Mouse (Mus musculus): ENCODE results near the gene Dolpp1. TPM values are rescaled to one million over a fixed set of nuclear protein-coding genes. Genes with fewer than 3 reads are reported as not detected.
A peak's percentile ranks its signal among the peaks of the same experiment; 100 is the strongest.

The Dolpp1 gene
- polyA plus RNA-seq, 1 experiment from 2014 or later, result 26.1 TPM

DNA sequence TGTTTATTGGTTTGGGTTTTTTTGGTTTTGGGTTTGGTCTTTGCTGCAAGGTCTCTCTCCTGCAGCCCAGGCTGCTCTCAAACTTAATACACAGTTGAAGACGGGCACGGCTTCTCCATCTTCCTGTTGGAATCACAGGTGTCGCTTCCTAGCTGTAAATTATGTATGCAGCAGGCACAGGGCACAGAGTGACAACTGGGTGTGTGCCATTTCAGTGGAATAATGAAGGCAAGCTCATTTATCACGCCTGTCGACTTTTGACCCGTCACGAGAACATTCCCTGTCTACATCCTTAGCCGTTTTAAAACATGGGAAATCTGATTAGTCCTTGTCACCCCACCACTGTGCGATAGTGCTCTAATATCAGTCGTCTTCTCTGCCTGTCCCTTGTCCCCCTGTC lies 31.4 kb upstream of the Dolpp1 start:
- DNase-seq (ENCODE audit: low spot score), result no peak
- H3K36me3 ChIP-seq (ENCODE audit: insufficient read depth, low read length), result no peaks in the 10 kb centered on the region
- TF ChIP-seq EP300 (IDR thresholded peaks at IDR 0.05), result no peak
- TF ChIP-seq CTCF (IDR thresholded peaks at IDR 0.05), result no peak
- WGBS, result 62% methylated on average over 10 of the region's 10 CpGs
- no peaks in the 10 kb centered on the region for H3K27me3 ChIP-seq (replicated peaks; ENCODE audit: insufficient read depth, low read length)
- peaks cover 15% of the 10 kb centered on the region for H3K4me1 ChIP-seq (ENCODE audit: insufficient read depth, low read depth, low read length)
- no peak for ATAC-seq
- H3K9ac ChIP-seq (replicated peaks; ENCODE audit: low read depth), result no peak overlapping the region
- no peaks in the 10 kb centered on the region for H3K9me3 ChIP-seq (ENCODE audit: low read length)
- H3K4me2 ChIP-seq (replicated peaks; ENCODE audit: low read depth, low read length), result no peak overlapping the region
- no peak overlapping the region for H3K27ac ChIP-seq (ENCODE audit: low read length)
- no peak overlapping the region for H3K4me3 ChIP-seq (ENCODE audit: low read depth, low read length)

DNA sequence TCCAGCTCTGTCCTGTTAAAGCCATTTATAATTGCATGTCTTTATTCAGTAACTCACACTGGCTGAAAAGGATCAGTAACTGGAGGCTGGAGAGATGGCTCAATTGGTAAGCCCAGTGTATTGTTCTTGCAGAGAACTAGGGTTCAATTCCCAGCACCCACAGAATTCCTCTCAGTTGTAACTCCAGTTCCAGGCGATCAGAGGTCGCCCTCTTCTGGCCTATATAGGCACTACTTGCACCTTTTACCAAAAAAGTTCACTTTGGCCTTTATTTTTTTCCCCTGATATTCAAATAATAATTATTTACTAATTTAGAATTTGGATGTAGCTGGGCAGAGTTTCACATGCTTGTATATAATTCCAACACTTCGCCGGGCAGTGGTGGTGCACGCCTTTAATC lies 29.2 kb upstream of the Dolpp1 start:
- H3K27me3 ChIP-seq (replicated peaks; ENCODE audit: insufficient read depth, low read length), result no peaks in the 10 kb centered on the region
- no peak overlapping the region for H3K9ac ChIP-seq (replicated peaks; ENCODE audit: low read depth)
- TF ChIP-seq CTCF (IDR thresholded peaks at IDR 0.05) (peak; percentile 40), EP300 (IDR thresholded peaks at IDR 0.05) (no peak)
- H3K4me2 ChIP-seq (replicated peaks; ENCODE audit: low read depth, low read length), result no peak overlapping the region
- H3K27ac ChIP-seq (ENCODE audit: low read length), result no peak overlapping the region
- no peaks in the 10 kb centered on the region for H3K36me3 ChIP-seq (ENCODE audit: insufficient read depth, low read length)
- DNase-seq (ENCODE audit: low spot score) (no peak), ATAC-seq (no peak)
- WGBS, result 70% methylated on average over 5 of the region's 5 CpGs
- H3K9me3 ChIP-seq (ENCODE audit: low read length), result no peaks in the 10 kb centered on the region
- H3K4me1 ChIP-seq (ENCODE audit: insufficient read depth, low read depth, low read length), result peaks cover 17% of the 10 kb centered on the region
- no peak overlapping the region for H3K4me3 ChIP-seq (ENCODE audit: low read depth, low read length)

DNA sequence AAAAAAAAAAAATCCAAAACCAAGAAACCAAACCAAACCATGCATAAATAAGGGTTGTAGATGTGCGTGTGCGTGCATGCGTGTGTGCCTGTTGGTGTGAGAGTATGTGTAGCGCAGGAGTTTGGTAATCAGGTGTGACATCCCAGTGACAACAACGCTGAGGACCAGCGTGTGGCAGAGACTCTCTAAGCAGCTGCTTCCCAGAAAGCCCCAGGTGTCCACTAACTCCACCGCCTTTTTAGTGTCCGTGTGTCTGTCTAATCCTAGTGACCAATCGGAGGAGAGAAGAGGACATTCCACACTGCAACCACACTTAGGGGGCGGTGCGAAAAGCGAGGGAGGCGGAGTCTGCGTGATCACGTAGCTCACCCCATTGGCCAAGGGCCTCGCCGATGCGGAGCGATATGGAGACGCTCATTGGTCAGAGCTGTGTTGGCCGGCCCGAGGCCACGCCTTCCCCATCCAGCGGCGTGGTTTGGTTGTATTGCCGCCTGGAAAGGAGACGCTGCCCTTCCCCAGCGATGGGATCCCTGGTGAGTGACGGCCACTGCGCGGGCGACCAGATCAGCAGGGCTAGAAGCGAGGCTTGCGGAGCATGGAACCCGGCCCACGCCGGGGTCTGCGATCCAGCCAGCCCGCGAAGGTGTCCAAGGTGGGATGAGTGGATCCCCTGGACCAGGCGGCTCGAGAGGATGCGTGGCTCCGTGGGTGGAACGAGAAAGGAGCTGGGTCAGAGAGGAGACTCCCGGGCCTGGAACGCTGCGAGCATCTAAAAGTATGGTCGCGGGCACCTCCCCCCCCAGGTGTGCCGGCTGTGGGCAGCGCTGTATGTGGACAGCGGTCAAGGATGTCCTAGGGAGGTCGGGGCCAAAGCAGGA lies 28.0 kb upstream of the Dolpp1 start, which contains the start of gene Miga2:
Miga2 (plus strand) TSS at position 461 of the 878 bp plus-strand sequence.
- H3K4me1 ChIP-seq (ENCODE audit: insufficient read depth, low read depth, low read length), result peaks cover 11% of the 10 kb centered on the region; the same call in 1 of the 2 replicates
- H3K27ac ChIP-seq (ENCODE audit: low read length), result 0 out of 2 replicates have a peak within 1 kb of the TSS, but pooled peaks have one; percentile 2
- WGBS, result under 1% methylated on average over 54 of the region's 54 CpGs

DNA sequence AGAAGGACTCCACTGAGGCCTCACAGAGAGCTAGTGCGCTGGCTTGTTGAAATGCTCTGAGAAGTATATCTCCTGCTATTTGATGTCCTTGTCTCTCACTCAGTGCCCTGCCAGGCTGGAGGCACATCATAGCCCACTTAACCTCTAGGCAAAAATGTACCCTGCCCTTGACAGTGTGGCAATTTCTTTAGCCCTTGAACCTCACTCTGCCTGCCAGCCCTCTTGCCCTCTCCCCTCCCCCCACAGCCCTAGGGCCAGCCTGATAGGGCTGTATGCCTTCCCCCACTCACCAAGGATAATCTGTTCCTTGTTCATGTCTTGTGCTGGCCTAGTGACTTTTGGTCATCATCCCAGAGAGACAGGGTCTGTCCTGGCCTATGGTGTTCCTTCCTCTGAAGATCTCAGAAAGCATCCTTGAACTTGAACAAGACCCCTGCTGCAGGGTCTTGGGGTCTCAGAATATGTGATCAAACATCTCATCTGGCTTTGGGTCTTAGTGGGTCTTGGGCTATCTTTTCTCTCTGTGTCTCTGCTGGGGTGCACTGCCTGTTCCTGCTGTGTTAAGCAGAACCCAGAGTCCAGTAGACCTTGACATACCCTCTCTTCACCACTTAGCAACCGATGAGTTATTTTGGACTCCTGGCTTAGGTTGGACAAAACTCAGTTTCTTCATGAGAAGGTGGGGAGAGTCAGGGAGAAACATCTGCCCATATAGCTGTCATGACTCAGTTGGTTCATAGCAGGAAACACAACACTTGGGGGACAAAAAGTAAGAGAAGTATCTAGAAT lies 26.6 kb upstream of the Dolpp1 start:
- WGBS, result 74% methylated on average over 2 of the region's 2 CpGs
- 0 out of 2 replicates have a peak overlapping the region, but pooled peaks have one; percentile 35 for H3K27ac ChIP-seq (ENCODE audit: low read length)

More for the DNA sequence above, 28.0 kb upstream of the Dolpp1 start, which contains the start of gene Miga2:
- DNase-seq (ENCODE audit: low spot score) (peak; percentile 99), ATAC-seq (peak; percentile 98)
- H3K36me3 ChIP-seq (ENCODE audit: insufficient read depth, low read length), result peaks cover 4% of the 10 kb centered on the region; the same call in 1 of the 2 replicates
- peak within 1 kb of the TSS; percentile 61 for H3K9ac ChIP-seq (replicated peaks; ENCODE audit: low read depth)
- peak within 1 kb of the TSS; percentile 64 for H3K4me3 ChIP-seq (ENCODE audit: low read depth, low read length)
- no peaks in the 10 kb centered on the region for H3K9me3 ChIP-seq (ENCODE audit: low read length)
- no peaks in the 10 kb centered on the region for H3K27me3 ChIP-seq (replicated peaks; ENCODE audit: insufficient read depth, low read length)
- peak within 1 kb of the TSS; percentile 76 for H3K4me2 ChIP-seq (replicated peaks; ENCODE audit: low read depth, low read length)
- TF ChIP-seq EP300 (IDR thresholded peaks at IDR 0.05) (no peak), CTCF (IDR thresholded peaks at IDR 0.05) (peak; percentile 8; the same call in 1 of the 2 replicates)

DNA sequence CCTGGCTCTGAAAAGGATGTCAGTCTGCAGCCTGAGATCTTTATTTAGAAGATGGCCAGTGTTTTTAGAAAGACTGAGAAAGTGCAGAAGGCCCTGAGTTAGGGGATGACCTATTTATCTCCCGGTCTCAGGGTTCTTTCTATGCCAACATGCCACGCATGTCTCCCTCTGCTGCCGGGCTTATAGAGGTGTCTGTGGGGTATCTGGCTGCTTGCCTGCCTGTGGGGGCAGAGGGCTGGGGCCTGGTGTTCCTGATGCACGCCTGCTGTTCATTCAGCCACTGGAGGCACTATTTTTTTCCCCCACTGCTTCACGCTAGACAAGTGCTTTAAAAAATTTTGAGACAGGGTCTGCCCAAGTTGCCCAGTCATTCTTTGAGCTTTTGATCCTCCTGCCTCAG lies 25.9 kb upstream of the Dolpp1 start:
- TF ChIP-seq EP300 (IDR thresholded peaks at IDR 0.05) (no peak), CTCF (IDR thresholded peaks at IDR 0.05) (peak; percentile 38; the same call in 1 of the 2 replicates)
- Histone ChIP-seq H3K27me3 (replicated peaks; ENCODE audit: insufficient read depth, low read length) (no peaks in the 10 kb centered on the region), H3K9ac (replicated peaks; ENCODE audit: low read depth) (no peak overlapping the region), H3K9me3 (ENCODE audit: low read length) (no peaks in the 10 kb centered on the region), H3K36me3 (ENCODE audit: insufficient read depth, low read length) (peaks cover 17% of the 10 kb centered on the region; the same call in 1 of the 2 replicates), H3K4me3 (ENCODE audit: low read depth, low read length) (no peak overlapping the region), H3K4me1 (ENCODE audit: insufficient read depth, low read depth, low read length) (peaks cover 11% of the 10 kb centered on the region; the same call in 1 of the 2 replicates), H3K27ac (ENCODE audit: low read length) (peak overlapping the region; percentile 47; the same call in 1 of the 2 replicates), H3K4me2 (replicated peaks; ENCODE audit: low read depth, low read length) (no peak overlapping the region)
- ATAC-seq, result no peak
- 50% methylated on average over 5 of the region's 5 CpGs for WGBS
- DNase-seq (ENCODE audit: low spot score), result peak; percentile 50

More for the DNA sequence above, 26.6 kb upstream of the Dolpp1 start:
- Histone ChIP-seq H3K9me3 (ENCODE audit: low read length) (no peaks in the 10 kb centered on the region), H3K4me1 (ENCODE audit: insufficient read depth, low read depth, low read length) (peaks cover 11% of the 10 kb centered on the region; the same call in 1 of the 2 replicates), H3K27me3 (replicated peaks; ENCODE audit: insufficient read depth, low read length) (no peaks in the 10 kb centered on the region), H3K4me3 (ENCODE audit: low read depth, low read length) (0 out of 2 replicates have a peak overlapping the region, but pooled peaks have one; percentile 10), H3K9ac (replicated peaks; ENCODE audit: low read depth) (0 out of 2 replicates have a peak overlapping the region, but pooled peaks have one; percentile 61), H3K36me3 (ENCODE audit: insufficient read depth, low read length) (peaks cover 17% of the 10 kb centered on the region; the same call in 1 of the 2 replicates), H3K4me2 (replicated peaks; ENCODE audit: low read depth, low read length) (peak overlapping the region; percentile 76)
- DNase-seq (ENCODE audit: low spot score) (no peak), ATAC-seq (no peak)
- TF ChIP-seq CTCF (IDR thresholded peaks at IDR 0.05), result no peak
- no peak for TF ChIP-seq EP300 (IDR thresholded peaks at IDR 0.05)

All from lung, postnatal 0 days (tissue).